Mouse (Mus musculus) bone marrow macrophage, adult 2 months (primary cell): ENCODE data around the gene Wdr61. TPM values are rescaled to one million over a fixed set of nuclear protein-coding genes. Genes with fewer than 3 reads are reported as not detected.
"Not testable (repeated sequence)": the region's sequence is repeated elsewhere in the genome, so short reads cannot be mapped to it uniquely, and the experiment has no call there.

Experiments
- H3K27ac ChIP-seq: 2 replicates; pipeline ENCODE4 v1.5.1; 2012; ENCODE audit warnings: low read depth, low read length; ENCODE audit not compliant: insufficient read depth
- H3K4me1 ChIP-seq: 2 replicates; pipeline ENCODE4 v1.6.1; 2012; ENCODE audit warnings: low read length; ENCODE audit not compliant: control insufficient read depth, insufficient read depth
- H3K4me3 ChIP-seq: 2 replicates; pipeline ENCODE4 v1.5.1; 2012; ENCODE audit warnings: mild to moderate bottlenecking, low read length, moderate library complexity; ENCODE audit not compliant: insufficient read depth
- CTCF ChIP-seq: IDR thresholded peaks from 2 replicates; pipeline ENCODE4 v1.5.1; 2012; ENCODE audit warnings: low read depth, mild to moderate bottlenecking, low read length, moderate library complexity
- POLR2A ChIP-seq: IDR thresholded peaks from 2 replicates; pipeline ENCODE4 v1.6.1; 2012; ENCODE audit warnings: mild to moderate bottlenecking, low read depth, low read length, borderline replicate concordance
- polyA plus RNA-seq: library from polyadenylated mRNA; stranded (reverse); fragments of >200 nt; gene quantifications from 2 replicates; pipeline ENCODE4 v1.2.4, GENCODE M21; 2012; ENCODE audit not compliant: missing spikeins, insufficient read depth, insufficient read length

Wdr61 gene
- polyA plus RNA-seq, 1 experiment, result 32.7 TPM

DNA sequence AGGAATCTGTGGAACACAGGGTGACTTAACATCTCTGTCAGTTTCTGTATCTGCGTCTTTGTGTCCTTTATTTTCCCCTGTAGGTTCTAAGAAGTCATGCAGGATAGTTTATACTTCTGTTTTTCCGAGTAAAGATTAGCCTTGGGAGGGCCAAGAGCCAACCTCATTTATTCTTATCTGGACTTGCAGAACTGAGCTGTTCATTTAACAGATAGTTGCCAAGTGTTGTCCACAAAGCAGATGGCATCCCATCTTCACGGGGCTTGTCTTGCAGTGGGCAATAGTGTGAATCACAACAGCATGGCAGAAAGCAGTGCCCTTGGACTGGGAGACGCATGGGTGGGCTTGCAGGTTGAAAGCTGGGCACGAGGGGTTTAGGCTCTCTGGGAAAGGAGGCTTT is 30.0 kb downstream of the Wdr61 start:
- no peaks in the 10 kb centered on the region for H3K4me1 ChIP-seq
- TF ChIP-seq CTCF, result no peak
- no peak for TF ChIP-seq POLR2A
- no peak overlapping the region for H3K27ac ChIP-seq
- H3K4me3 ChIP-seq, result no peak overlapping the region

DNA sequence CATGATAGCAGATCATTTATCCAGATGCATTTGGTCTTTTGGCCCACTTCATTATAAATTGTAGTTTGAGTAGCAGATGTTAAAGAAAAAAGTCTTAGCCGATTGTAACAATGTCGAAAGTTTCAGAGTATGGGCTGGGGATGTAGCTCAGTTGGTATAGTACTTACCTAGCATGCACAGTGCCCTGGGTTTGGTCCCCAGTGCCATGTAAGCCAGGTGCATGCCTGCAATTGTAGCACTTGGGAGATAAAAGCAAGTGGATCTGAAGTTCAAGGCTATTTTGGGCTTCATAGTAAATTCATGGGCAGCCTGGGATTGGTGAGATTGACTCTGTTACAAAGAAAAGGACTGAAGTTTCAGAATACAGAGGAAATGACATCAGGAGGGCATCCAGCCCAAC is 31.7 kb downstream of the Wdr61 start:
- TF ChIP-seq POLR2A (no peak), CTCF (no peak)
- no peaks in the 10 kb centered on the region for H3K4me1 ChIP-seq
- H3K27ac ChIP-seq, result no peak overlapping the region
- H3K4me3 ChIP-seq, result no peak overlapping the region

DNA sequence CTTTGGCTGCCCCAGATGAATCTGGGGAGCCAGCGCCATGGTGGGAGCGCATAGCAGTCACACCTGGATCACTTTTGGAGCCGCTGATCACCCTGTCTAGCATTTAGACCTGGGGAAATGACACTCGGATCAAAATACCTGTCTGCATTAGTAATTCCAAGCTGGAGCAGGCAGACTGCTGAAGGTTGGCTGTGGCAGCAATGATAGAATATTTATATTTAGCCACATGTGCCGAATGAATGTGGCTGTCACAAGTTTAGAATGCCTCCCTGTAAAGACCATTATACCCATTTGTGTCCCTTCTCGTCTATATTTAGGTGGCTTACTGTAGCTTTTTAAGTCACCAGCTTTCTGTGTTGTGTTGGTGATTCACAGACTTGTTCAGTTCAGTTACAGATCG is 33.6 kb downstream of the Wdr61 start:
- no peak for TF ChIP-seq POLR2A
- no peak for TF ChIP-seq CTCF
- Histone ChIP-seq H3K4me3 (no peak overlapping the region), H3K4me1 (no peaks in the 10 kb centered on the region), H3K27ac (no peak overlapping the region)

DNA sequence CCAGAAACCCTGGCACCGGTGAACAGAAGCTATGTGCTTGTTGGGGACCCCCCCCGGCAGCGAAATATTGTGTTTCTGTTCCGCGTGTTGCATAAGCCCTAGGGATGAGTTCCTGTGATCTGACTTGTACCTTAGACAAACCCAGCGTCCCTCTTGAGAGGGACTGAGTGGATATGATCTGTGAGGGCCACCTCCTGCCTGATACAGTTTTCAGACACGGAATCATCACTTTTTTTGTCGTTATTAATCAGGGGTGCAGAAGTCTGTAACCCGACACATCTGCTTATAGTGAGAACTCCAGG is 34.2 kb downstream of the Wdr61 start:
- Histone ChIP-seq H3K4me3 (peak overlapping the region; percentile 60), H3K27ac (no peak overlapping the region), H3K4me1 (no peaks in the 10 kb centered on the region)
- TF ChIP-seq POLR2A (no peak), CTCF (no peak)

DNA sequence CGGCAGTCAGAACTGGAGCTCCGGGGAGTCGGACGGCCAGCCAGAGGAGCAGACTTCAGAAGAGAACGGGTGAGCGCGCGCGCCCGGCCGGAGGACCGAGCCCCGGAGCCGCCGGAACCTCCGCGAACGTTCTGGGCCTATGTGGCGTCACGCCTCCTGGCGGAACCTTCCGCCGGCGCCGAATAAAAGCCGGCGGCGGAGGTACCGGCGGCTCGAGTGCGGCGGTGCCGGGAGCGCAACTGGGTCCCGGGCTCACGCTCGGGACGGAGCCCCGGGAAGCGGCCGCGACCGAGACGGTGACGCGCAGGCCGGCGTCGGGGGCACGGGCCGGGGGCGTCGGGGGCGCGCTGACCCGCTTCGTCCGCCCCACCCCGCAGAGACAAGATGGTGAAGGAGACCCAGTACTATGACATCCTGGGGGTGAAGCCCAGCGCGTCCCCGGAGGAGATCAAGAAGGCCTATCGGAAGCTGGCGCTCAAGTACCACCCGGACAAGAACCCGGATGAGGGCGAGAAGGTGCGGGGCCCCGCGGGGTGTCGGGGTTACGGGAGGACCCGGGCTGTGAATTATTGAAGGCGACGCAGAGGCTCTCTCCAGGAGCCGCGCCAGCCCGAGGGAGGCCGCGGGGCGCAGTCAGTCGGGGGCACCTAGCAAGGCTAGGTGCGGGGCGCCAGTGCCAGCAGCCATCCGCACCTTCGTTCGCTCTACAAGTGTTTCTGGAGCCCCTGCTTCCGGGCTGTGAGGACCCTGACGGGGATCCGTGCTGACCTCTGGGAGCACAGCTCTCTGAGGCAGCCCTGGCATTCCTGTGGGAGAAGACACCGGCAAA is 34.8 kb downstream of the Wdr61 start:
- Histone ChIP-seq H3K4me3 (peak overlapping the region; percentile 60), H3K27ac (no peak overlapping the region), H3K4me1 (0 out of 2 replicates have a peak, but pooled peaks cover under 1% of the 10 kb centered on the region)
- no peak for TF ChIP-seq POLR2A
- no peak for TF ChIP-seq CTCF

DNA sequence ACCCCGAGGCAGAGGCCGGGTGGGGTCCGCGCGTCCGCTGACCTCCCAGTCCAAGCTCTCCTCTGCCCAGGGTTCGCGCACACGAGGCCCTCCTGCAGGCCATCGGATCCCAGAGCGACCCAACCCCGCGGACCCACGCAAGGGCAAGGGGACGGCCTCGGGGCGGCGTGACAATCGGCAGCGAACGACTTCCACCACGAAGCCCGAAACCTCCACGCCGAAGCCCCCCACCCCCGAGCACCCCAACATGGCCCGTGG is 35.3 kb downstream of the Wdr61 start:
- TF ChIP-seq CTCF (no peak), POLR2A (no peak)
- peak overlapping the region; percentile 60 for H3K4me3 ChIP-seq
- 0 out of 2 replicates have a peak, but pooled peaks cover 3% of the 10 kb centered on the region for H3K4me1 ChIP-seq
- no peak overlapping the region for H3K27ac ChIP-seq

DNA sequence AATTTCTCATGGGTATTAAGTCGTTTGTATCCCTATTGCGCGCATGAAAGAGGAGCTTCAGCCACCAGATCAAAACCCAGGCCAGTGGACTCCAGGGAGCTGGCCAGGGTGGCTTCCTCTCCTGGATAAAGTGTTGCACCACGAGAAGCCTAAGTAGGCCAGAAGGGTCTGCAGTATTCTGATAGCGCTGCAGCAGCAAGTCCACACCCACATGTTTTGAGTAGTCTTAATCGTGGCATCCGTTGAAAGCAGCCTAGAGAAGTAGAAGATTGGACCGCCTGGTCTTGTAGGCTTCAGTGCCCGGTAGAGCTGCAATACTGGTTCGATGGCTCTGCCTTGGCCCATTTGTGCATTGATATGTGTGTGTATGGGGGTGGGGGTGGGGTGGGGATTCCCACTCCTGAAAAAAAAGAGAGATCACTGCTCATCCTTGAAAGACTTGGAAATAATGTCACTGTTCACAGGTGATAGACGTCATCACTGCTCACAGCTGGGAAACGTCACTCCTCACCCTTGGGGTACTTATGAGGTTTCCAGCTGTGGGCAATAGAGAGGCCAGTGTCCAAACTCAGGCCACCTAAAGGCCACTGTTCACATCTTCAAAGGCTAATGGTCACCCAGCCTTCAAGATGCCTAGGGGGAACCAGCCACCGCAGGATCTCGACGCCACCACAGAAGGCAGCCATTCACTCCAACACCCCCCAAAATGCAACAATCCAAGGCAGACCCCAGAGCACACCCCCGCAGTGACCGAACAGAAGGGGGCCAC is 35.8 kb downstream of the Wdr61 start, which contains the start of gene Dnaja4:
Gene Dnaja4 (plus strand): TSS at position 556 of the 769 bp plus-strand sequence.
- Histone ChIP-seq H3K4me1 (0 out of 2 replicates have a peak, but pooled peaks cover 3% of the 10 kb centered on the region), H3K27ac (no peak within 1 kb of the TSS), H3K4me3 (peak within 1 kb of the TSS; percentile 60)
- TF ChIP-seq POLR2A, result no peak
- TF ChIP-seq CTCF, result no peak

DNA sequence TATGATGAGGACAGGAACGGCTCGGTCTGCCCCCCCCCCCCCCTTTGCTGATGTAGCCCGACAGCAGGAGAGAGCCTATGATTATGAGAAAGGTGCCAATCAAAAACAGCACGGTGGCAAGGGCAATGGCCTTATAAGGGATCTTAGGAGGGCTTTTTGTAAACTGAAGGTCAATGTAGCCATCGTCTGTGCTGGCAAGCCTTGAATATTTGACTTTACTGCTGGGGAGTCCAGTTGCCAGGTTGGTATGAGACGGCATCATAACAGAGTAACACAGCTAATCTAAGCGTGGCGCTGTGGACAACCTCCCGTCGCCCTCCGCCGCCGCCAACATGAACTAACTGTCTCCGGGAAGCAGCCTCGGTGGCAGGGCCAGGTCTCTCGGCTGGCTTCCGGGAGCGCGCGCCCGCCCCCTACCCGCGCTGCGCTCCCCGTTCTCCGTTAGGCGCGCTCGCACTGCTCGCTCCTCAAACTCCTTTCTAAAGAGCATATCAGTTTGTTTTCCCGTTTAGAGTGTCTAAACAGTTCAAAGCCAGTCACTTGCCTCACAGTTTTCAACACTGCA is 43.0 kb downstream of the Wdr61 start:
- not testable (repeated sequence) for H3K4me1 ChIP-seq, H3K27ac ChIP-seq
- H3K4me3 ChIP-seq, result peak overlapping the region; percentile 18; the same call in 1 of the 2 replicates

DNA sequence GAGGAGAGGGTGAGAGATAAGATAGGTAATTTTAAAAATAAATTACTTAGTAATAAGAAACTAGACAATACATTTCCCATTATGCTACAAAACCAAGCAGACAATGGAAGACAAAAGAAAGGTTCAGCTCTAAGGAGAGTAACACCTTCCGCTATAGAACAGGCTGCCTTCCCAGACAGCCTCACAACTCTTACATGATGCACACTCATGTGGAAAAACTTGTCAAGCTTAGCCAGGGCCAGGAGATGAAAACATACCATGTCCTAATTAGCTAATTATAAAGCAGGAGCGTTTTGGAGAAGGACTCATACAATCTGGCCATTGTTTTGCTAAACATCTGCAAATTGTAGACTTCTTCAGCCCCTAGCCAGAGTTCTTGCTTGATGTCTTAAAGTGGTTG is 43.6 kb downstream of the Wdr61 start:
- not testable (repeated sequence) for H3K4me3 ChIP-seq, H3K27ac ChIP-seq

DNA sequence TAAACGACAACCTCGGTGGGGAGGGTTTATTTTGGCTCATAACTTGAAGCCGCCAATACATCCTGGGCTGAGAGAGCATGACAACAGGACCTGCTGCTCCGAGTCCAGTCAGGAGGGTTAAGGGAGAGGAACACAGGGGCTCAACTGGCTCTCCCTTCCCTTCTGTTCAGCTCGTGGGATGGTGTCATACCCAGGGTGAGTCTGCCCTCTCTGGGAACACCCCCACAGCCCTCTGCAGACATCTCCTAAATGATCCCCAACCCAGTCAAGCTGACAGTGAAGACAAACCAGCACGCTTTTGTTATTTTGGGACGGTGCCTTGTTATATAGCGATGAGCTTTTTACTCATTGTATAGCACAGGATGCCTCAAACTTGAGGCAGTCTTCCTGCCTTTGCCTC is 44.9 kb downstream of the Wdr61 start:
- Histone ChIP-seq H3K27ac (no peak overlapping the region), H3K4me1 (0 out of 2 replicates have a peak, but pooled peaks cover 2% of the 10 kb centered on the region), H3K4me3 (no peak overlapping the region)
- no peak for TF ChIP-seq CTCF
- no peak for TF ChIP-seq POLR2A

More for the DNA sequence above, 43.6 kb downstream of the Wdr61 start:
- not testable (repeated sequence) for H3K4me1 ChIP-seq
